Mouse (Mus musculus) cerebellum, postnatal 25 days (tissue): Measurements from ENCODE around the gene Xrcc1.

ENCODE experiments used
- DNase-seq, 2 experiments: peaks; one replicate each; pipeline ENCODE4 v3.0.0; 2021; ENCODE audit warnings: mixed read lengths in 2 of 2

Xrcc1 gene

GRCm38 (mm10) chr7:24529580-24529979 lies 16.5 kb upstream of the Xrcc1 start:
- DNase-seq: no peak

- peak; percentile 98 to 99 for DNase-seq
Measured at GRCm38 (mm10) chr7:24530062-24530931, 15.8 kb upstream of the Xrcc1 start, which contains the start of gene Irgq. Irgq (plus strand) TSS chr7:24530689.

GRCm38 (mm10) chr7:24531211-24531971 lies 14.7 kb upstream of the Xrcc1 start:
- DNase-seq: peak; percentile 87 to 89

- peak in 1 of 2 experiments; percentile 42 for DNase-seq
Measured at GRCm38 (mm10) chr7:24533031-24533571, 13.0 kb upstream of the Xrcc1 start.

DNA sequence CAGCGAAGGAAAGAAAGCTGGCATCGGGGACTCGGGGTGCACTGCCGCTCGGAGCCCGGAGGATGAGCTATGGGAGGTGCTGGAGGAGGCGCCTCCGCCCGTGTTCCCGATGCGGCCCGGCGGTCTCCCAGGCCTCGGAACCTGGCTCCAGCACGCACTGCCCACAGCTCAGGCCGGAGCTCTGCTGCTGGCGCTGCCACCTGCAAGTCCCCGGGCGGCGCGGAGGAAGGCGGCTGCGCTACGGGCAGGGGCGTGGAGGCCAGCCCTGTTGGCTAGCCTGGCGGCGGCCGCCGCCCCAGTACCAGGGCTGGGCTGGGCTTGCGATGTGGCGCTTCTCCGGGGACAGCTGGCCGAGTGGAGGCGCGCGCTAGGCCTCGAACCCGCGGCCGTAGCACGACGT lies 12.3 kb upstream of the Xrcc1 start:
- DNase-seq: peak; percentile 41 to 42

DNA sequence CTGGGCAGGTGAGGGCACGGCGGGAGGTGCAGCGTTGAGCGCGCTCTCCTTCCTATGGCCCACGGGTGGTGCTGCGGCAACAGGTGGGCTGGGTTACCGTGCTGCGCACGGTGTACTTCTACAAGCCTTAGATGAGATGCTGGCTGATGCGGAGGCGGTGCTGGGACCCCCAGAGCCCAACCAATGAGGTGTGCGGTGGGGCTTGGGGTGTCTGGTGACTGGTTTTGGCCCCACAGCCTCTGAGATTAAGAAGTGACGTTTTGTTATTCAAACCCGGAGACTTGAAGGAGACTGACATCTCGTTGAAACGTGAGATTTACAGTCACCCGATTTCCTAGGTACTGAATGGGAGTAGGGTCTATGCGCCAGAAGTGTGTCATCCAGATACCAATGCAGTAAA lies 11.8 kb upstream of the Xrcc1 start:
- peak in 1 of 2 experiments; percentile 49 for DNase-seq

GRCm38 (mm10) chr7:24537081-24537480 lies 9.0 kb upstream of the Xrcc1 start:
- no peak for DNase-seq

GRCm38 (mm10) chr7:24537591-24537990 lies 8.5 kb upstream of the Xrcc1 start:
- peak; percentile 83 to 89 for DNase-seq

- DNase-seq: no peak
Measured at GRCm38 (mm10) chr7:24538154-24538553, 7.9 kb upstream of the Xrcc1 start.

DNA sequence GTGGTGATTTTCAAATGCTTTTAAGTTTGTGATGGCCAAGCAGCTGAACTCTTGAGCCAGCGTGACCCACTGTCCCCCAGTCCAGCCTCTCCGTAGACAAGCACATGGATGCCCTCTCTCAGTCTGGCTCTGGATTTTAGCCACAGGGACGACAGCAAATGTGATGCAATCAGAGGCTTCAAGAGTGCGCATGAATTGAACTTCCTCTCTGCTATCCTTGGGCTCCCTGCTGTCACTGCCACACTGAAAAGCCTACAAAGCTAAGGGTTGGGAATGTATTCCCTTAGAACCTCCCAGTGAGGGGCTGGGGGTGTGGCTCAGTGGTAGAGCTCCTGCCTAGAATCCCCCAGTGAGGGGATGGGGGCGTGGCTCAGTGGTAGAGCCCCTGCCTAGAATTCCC lies 7.4 kb upstream of the Xrcc1 start:
- DNase-seq: no peak

DNA sequence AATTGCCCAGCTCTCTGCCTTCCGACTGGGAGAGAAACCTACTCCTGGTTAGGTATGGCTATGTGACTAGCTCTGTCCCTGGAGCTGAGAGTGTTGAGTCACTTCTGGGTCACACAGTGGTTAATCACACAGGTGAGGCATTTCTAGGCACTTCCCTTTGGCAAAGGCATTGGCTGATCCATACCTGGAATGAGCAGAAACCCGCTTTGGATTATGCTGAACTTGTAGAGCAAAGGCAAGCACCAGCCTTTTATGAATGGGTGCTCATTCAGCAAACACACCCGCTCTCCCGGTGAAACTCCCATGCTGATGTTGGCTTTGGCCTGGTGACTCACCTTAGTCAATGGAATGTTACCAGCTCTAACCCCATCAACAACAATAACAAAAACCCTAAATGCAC lies 6.4 kb upstream of the Xrcc1 start:
- DNase-seq: no peak

GRCm38 (mm10) chr7:24544506-24544905 lies 1.6 kb upstream of the Xrcc1 start:
- DNase-seq: no peak

DNA sequence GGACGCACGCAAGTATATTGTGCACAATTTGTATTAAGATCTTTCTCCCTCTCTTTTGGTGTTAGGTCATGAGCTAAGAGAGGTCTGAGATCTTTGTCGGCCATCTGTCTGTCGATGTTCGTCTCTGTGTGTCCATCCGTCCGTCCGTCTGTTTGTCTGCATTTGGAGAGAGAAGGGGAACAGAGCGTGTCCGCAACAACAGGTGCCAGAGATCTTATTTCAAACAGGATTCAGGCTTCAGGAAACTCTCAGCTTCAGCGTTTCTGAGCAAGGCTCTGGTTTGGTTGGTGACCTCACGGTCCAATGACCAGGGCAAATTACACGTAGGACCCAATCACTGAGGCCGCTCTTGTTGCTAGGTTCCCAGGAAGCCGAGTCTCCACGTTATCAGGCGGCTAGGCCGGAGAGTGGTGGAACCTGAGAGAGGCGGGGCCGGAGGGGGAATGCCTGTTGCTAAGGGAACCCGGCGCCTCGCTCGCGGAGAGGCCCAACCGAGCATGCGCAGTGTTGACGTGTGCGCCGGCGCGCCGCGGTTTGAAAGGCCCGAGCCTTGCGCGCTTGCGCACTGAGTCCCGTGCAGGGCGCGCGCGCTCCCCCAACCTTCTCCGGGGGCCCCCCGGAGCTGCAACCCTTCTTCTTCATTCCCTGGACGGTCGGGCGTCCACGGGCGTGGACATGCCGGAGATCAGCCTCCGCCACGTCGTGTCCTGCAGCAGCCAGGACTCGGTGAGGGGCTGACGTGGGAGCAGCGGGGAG lies 723 bp downstream of the Xrcc1 start:
- DNase-seq: peak; percentile 99 to 100

- DNase-seq: peak in 1 of 2 experiments; percentile 38
Measured at GRCm38 (mm10) chr7:24547534-24548036, 1.5 kb downstream of the Xrcc1 start.

- no peak for DNase-seq
Measured at GRCm38 (mm10) chr7:24551985-24552759, 6.1 kb downstream of the Xrcc1 start.

DNA sequence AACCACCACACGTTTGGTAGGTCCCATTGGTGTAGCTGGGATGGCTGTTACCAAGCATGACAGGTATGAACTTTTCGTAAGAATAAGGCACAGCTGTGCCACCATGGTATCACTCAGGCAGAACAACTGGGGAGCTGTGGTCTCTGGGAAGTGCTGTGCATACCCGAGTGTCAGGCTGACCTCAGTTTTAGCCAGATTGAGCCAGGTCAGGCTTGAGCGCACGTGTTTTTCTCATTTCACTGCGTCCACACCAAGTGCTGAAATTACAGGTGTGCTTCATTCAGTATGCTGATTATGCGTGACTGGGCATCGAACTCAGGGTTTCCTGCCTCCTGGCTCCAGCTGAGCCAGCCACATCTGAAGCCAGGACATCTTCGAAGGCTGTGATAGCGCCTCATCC lies 9.7 kb downstream of the Xrcc1 start:
- no peak for DNase-seq

- no peak for DNase-seq
Measured at GRCm38 (mm10) chr7:24561450-24561849, 15.4 kb downstream of the Xrcc1 start.

DNA sequence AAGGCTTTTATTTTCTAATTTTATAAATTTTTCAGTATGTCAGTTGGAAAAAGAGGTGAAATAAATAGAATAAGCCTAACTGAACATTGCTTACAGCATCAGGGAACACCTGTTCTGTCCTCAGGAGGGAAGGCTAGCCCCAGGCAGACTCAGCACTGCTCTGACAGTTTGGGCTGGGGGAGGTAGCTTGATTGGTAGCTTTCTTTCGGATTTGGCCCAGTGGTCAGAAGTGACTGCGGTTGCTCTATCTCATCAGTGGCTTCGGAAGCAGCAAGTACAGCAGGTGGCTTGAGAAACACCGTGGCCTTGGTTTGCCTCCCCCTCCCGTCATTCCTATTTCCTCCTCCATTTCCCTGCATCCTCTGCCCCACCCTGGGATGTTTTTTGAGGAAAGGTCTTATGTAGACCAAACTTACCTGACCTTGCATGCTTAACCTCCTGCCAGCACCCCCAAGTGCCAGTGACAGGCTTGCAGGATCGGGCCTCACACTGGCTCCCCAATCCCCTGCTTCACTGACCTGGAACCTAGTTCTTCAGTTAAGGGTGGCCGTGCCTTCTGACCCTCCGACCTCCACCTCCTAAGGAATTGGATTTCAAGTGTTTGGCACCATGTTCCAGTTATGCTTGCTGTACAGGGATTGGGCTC lies 17.2 kb downstream of the Xrcc1 start:
- no peak for DNase-seq

GRCm38 (mm10) chr7:24563837-24564206 lies 17.7 kb downstream of the Xrcc1 start:
- no peak for DNase-seq

GRCm38 (mm10) chr7:24564607-24565265 lies 18.6 kb downstream of the Xrcc1 start:
- DNase-seq: peak; percentile 85 to 90

GRCm38 (mm10) chr7:24565627-24566026 lies 19.5 kb downstream of the Xrcc1 start:
- DNase-seq: no peak
